Mouse (Mus musculus): ENCODE data around the gene Bms1. TPM values are rescaled to one million over a fixed set of nuclear protein-coding genes. Genes with fewer than 3 reads are reported as not detected.

The Bms1 gene
- polyA plus RNA-seq, 1 experiment, result 3.8 TPM

GRCm38 (mm10) chr6:118380630-118381029, 38.6 kb downstream of the Bms1 start:
- no peaks in the 10 kb centered on the region for H3K4me1 ChIP-seq (ENCODE audit: control insufficient read depth, insufficient read depth, insufficient read length)
- peaks cover 21% of the 10 kb centered on the region for H3K36me3 ChIP-seq (ENCODE audit: control insufficient read depth, insufficient read depth, low read length)
- H3K27me3 ChIP-seq (ENCODE audit: control insufficient read depth, insufficient read depth, low read length), result no peaks in the 10 kb centered on the region
- no peak for DNase-seq (ENCODE audit: low read depth in 1 of 2, low spot score in 2 of 2)
- TF ChIP-seq CTCF (IDR thresholded peaks at IDR 0.05; ENCODE audit: extremely low read depth, insufficient read depth, insufficient read length, insufficient replicate concordance), result no peak
- no peak for TF ChIP-seq POLR2A (IDR thresholded peaks at IDR 0.05; ENCODE audit: low read depth, low read length)
- no peak overlapping the region for H3K27ac ChIP-seq (ENCODE audit: insufficient read depth, low read length)
- no peak overlapping the region for H3K4me3 ChIP-seq (ENCODE audit: extremely low read depth, insufficient read depth, insufficient read length)
- WGBS, result 44% methylated on average over 3 of the region's 3 CpGs

DNA sequence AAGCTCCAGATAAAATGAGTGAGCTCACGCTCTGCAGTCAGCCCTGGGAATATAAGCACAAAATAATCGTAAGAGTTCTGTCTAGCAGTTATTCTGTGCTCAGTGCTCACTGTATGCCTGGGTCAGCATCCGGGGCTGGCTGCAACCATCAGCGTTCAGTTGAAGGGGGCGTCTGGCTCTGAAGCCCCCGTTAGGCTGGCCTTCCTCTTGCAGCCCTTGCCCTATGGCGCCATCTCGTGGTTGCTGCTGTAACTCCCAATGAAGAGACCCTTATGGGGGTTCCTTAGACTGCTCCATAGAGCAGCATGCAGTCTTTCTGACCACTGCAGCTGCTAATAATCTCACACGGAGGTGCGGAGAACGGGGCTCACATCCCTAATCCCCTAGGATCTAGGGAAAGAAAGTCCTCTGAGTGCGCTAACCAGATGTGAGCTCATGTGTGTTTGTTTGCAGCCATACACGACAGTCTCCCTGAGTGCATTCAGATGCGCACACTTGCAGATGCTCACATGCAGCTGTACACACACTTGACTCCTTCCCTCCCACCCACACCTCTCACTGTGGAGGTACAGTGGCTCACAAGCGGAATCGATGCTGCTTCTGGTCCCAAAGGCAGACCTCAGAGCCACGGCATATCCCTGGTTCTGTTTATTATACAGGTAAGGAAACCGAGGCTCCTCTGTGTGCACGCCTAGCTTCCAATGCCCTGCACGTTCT, 39.7 kb downstream of the Bms1 start:
- peak; percentile 14 to 40 for DNase-seq (ENCODE audit: low read depth in 1 of 2, low spot score in 2 of 2)
- Histone ChIP-seq H3K27me3 (ENCODE audit: control insufficient read depth, insufficient read depth, low read length) (no peaks in the 10 kb centered on the region), H3K27ac (ENCODE audit: insufficient read depth, low read length) (no peak overlapping the region), H3K4me1 (ENCODE audit: control insufficient read depth, insufficient read depth, insufficient read length) (no peaks in the 10 kb centered on the region), H3K4me3 (ENCODE audit: extremely low read depth, insufficient read depth, insufficient read length) (no peak overlapping the region), H3K36me3 (ENCODE audit: control insufficient read depth, insufficient read depth, low read length) (peaks cover 20% of the 10 kb centered on the region)
- TF ChIP-seq CTCF (IDR thresholded peaks at IDR 0.05; ENCODE audit: extremely low read depth, insufficient read depth, insufficient read length, insufficient replicate concordance) (peak; percentile 52; the same call in 1 of the 2 replicates), POLR2A (IDR thresholded peaks at IDR 0.05; ENCODE audit: low read depth, low read length) (no peak)
- 44% methylated on average over 20 of the region's 20 CpGs for WGBS

DNA sequence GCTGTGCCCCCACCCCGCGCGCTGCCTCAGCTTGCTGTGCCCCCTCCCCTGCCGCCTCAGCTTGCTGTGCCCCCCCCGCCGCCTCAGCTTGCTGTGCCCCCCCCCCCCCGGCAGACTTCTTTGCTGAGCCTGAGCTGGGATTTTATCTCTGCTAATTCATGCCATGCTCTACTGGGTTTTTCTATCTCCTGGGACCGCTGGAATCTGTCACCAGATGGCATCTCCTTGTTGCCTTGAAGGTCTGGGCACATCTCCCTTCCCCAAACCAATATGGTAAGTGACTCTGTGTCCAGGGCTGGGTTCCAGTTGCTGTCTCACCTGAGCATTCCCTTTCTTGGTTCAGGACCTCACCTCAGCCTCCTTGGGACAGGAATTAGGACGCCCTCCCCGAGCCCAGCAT, 41.7 kb downstream of the Bms1 start:
- Histone ChIP-seq H3K36me3 (ENCODE audit: control insufficient read depth, insufficient read depth, low read length) (peaks cover 3% of the 10 kb centered on the region; the same call in 1 of the 2 replicates), H3K27ac (ENCODE audit: insufficient read depth, low read length) (no peak overlapping the region), H3K4me1 (ENCODE audit: control insufficient read depth, insufficient read depth, insufficient read length) (no peaks in the 10 kb centered on the region), H3K4me3 (ENCODE audit: extremely low read depth, insufficient read depth, insufficient read length) (no peak overlapping the region), H3K27me3 (ENCODE audit: control insufficient read depth, insufficient read depth, low read length) (no peaks in the 10 kb centered on the region)
- 81% methylated on average over 10 of the region's 10 CpGs for WGBS
- no peak for TF ChIP-seq CTCF (IDR thresholded peaks at IDR 0.05; ENCODE audit: extremely low read depth, insufficient read depth, insufficient read length, insufficient replicate concordance)
- TF ChIP-seq POLR2A (IDR thresholded peaks at IDR 0.05; ENCODE audit: low read depth, low read length), result no peak
- no peak for DNase-seq (ENCODE audit: low read depth in 1 of 2, low spot score in 2 of 2)

DNA sequence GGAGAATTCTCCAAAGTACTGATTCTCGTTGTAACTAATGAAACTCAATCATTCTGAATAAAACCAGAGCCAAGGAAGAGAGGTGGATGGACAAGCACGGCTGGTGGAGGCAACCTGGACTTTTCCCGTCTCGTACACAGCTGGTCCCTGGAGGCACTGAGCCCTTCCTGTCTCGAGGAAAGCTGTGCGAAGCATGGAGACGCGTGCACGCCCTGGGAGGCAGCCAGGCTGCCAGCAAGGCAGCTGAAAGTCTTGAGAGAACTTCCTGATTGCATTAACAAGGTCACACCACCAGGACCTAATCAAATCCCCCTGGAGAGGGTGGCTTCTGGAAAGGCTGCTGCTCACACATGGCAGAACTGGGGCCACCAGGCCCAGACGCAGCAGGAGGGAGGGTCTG, 43.3 kb downstream of the Bms1 start:
- H3K4me1 ChIP-seq (ENCODE audit: control insufficient read depth, insufficient read depth, insufficient read length), result no peaks in the 10 kb centered on the region
- 57% methylated on average over 10 of the region's 10 CpGs for WGBS
- no peak for DNase-seq (ENCODE audit: low read depth in 1 of 2, low spot score in 2 of 2)

GRCm38 (mm10) chr6:118375457-118375856, 43.8 kb downstream of the Bms1 start:
- TF ChIP-seq CTCF (IDR thresholded peaks at IDR 0.05; ENCODE audit: extremely low read depth, insufficient read depth, insufficient read length, insufficient replicate concordance) (no peak), POLR2A (IDR thresholded peaks at IDR 0.05; ENCODE audit: low read depth, low read length) (no peak)
- no peaks in the 10 kb centered on the region for H3K36me3 ChIP-seq (ENCODE audit: control insufficient read depth, insufficient read depth, low read length)
- no peak overlapping the region for H3K4me3 ChIP-seq (ENCODE audit: extremely low read depth, insufficient read depth, insufficient read length)
- no peak for DNase-seq (ENCODE audit: low read depth in 1 of 2, low spot score in 2 of 2)
- no peaks in the 10 kb centered on the region for H3K4me1 ChIP-seq (ENCODE audit: control insufficient read depth, insufficient read depth, insufficient read length)
- WGBS, result 55% methylated on average over 3 of the region's 3 CpGs
- H3K27me3 ChIP-seq (ENCODE audit: control insufficient read depth, insufficient read depth, low read length), result no peaks in the 10 kb centered on the region
- H3K27ac ChIP-seq (ENCODE audit: insufficient read depth, low read length), result no peak overlapping the region

More for the DNA sequence above, 43.3 kb downstream of the Bms1 start:
- H3K27me3 ChIP-seq (ENCODE audit: control insufficient read depth, insufficient read depth, low read length), result no peaks in the 10 kb centered on the region
- no peak overlapping the region for H3K27ac ChIP-seq (ENCODE audit: insufficient read depth, low read length)
- H3K4me3 ChIP-seq (ENCODE audit: extremely low read depth, insufficient read depth, insufficient read length), result no peak overlapping the region
- TF ChIP-seq POLR2A (IDR thresholded peaks at IDR 0.05; ENCODE audit: low read depth, low read length) (no peak), CTCF (IDR thresholded peaks at IDR 0.05; ENCODE audit: extremely low read depth, insufficient read depth, insufficient read length, insufficient replicate concordance) (no peak)
- no peaks in the 10 kb centered on the region for H3K36me3 ChIP-seq (ENCODE audit: control insufficient read depth, insufficient read depth, low read length)

GRCm38 (mm10) chr6:118375026-118375425, 44.2 kb downstream of the Bms1 start:
- no peak for DNase-seq (ENCODE audit: low read depth in 1 of 2, low spot score in 2 of 2)
- H3K27ac ChIP-seq (ENCODE audit: insufficient read depth, low read length), result no peak overlapping the region
- 87% methylated on average over 3 of the region's 3 CpGs for WGBS
- H3K36me3 ChIP-seq (ENCODE audit: control insufficient read depth, insufficient read depth, low read length), result no peaks in the 10 kb centered on the region
- TF ChIP-seq CTCF (IDR thresholded peaks at IDR 0.05; ENCODE audit: extremely low read depth, insufficient read depth, insufficient read length, insufficient replicate concordance) (no peak), POLR2A (IDR thresholded peaks at IDR 0.05; ENCODE audit: low read depth, low read length) (no peak)
- no peaks in the 10 kb centered on the region for H3K27me3 ChIP-seq (ENCODE audit: control insufficient read depth, insufficient read depth, low read length)
- no peaks in the 10 kb centered on the region for H3K4me1 ChIP-seq (ENCODE audit: control insufficient read depth, insufficient read depth, insufficient read length)
- no peak overlapping the region for H3K4me3 ChIP-seq (ENCODE audit: extremely low read depth, insufficient read depth, insufficient read length)

DNA sequence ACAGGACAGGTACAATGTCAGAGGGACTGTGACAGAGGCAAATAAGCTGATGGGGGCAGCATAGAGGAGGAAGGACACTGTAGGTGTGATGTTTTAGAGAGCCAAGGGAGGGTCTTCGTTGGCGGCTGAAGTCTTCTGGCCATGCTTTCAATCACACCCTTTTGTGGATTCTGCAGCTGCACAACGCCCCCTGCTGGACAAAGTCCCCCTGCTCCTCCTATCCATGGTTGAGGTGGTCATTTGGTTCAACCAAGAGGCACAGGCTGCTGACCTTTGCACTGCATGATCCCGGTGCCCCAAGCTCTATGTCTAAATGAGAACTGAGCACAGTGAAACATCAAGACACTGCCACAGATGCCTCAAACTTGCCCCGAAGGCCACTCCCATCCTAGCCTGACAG, 46.0 kb downstream of the Bms1 start:
- TF ChIP-seq POLR2A (IDR thresholded peaks at IDR 0.05; ENCODE audit: low read depth, low read length) (no peak), CTCF (IDR thresholded peaks at IDR 0.05; ENCODE audit: extremely low read depth, insufficient read depth, insufficient read length, insufficient replicate concordance) (0 out of 2 replicates have a peak, but pooled peaks have one; percentile 19)
- Histone ChIP-seq H3K4me1 (ENCODE audit: control insufficient read depth, insufficient read depth, insufficient read length) (no peaks in the 10 kb centered on the region), H3K36me3 (ENCODE audit: control insufficient read depth, insufficient read depth, low read length) (no peaks in the 10 kb centered on the region), H3K27ac (ENCODE audit: insufficient read depth, low read length) (no peak overlapping the region), H3K27me3 (ENCODE audit: control insufficient read depth, insufficient read depth, low read length) (no peaks in the 10 kb centered on the region), H3K4me3 (ENCODE audit: extremely low read depth, insufficient read depth, insufficient read length) (no peak overlapping the region)
- no peak for DNase-seq (ENCODE audit: low read depth in 1 of 2, low spot score in 2 of 2)
- WGBS, result 34% methylated on average over 5 of the region's 5 CpGs

All from spleen, adult 2 months (tissue).